In genomic region chr15:89442486-89443070, GRCm38 (mm10) we compare ENCODE assay signal across 18 mouse cellular contexts. TPM values are rescaled to one million over a fixed set of nuclear protein-coding genes. Genes with fewer than 3 reads are reported as not detected.
DNase-seq lines count a peak whose midpoint lies in the region; ATAC-seq and TF ChIP-seq lines count a peak whose summit lies in the region.
"Had no signal": no experiment of that assay in that cellular context is flagged by ENCODE, and none has a peak within 500 bp of the region (broad histone marks: within the 10 kb centered on the region; RNA-seq: fewer than 3 reads in every experiment).

No protein-coding gene starts in this region.

- H3K4me3 ChIP-seq in lung, embryonic 14.5 days (ENCODE audit: low read depth, low read length): no peak overlapping the region
- H3K4me3 ChIP-seq: forebrain, embryonic 15.5 days; limb, embryonic 15.5 days; stomach, embryonic 15.5 days had no signal

- H3K36me3 ChIP-seq in lung, embryonic 14.5 days (ENCODE audit: insufficient read depth): no peaks in the 10 kb centered on the region
- H3K36me3 ChIP-seq: forebrain, embryonic 15.5 days; limb, embryonic 15.5 days; stomach, embryonic 15.5 days had no signal

- H3K4me1 ChIP-seq in lung, embryonic 14.5 days (ENCODE audit: insufficient read depth): no peaks in the 10 kb centered on the region
- H3K4me1 ChIP-seq: forebrain, embryonic 15.5 days; limb, embryonic 15.5 days; stomach, embryonic 15.5 days had no signal

- no peak overlapping the region for H3K9ac ChIP-seq in lung, embryonic 14.5 days
- H3K9ac ChIP-seq: forebrain, embryonic 15.5 days; limb, embryonic 15.5 days; stomach, embryonic 15.5 days had no signal

- 33% methylated on average over 8 of the region's 8 CpGs for WGBS in lung, embryonic 14.5 days

- H3K27me3 ChIP-seq in lung, embryonic 14.5 days (ENCODE audit: insufficient read depth, low read length): no peaks in the 10 kb centered on the region
- H3K27me3 ChIP-seq: forebrain, embryonic 15.5 days; limb, embryonic 15.5 days; stomach, embryonic 15.5 days had no signal

- H3K27ac ChIP-seq in lung, embryonic 14.5 days (ENCODE audit: low read depth): no peak overlapping the region
- H3K27ac ChIP-seq: forebrain, embryonic 15.5 days; limb, embryonic 15.5 days; stomach, embryonic 15.5 days had no signal

- TF ChIP-seq CTCF in lung, embryonic 14.5 days (IDR thresholded peaks at IDR 0.05; ENCODE audit: low read depth): peak; percentile 16; the same call in 1 of the 2 replicates

- H3K9me3 ChIP-seq in lung, embryonic 14.5 days (ENCODE audit: low read depth, low read length): no peaks in the 10 kb centered on the region
- H3K9me3 ChIP-seq: forebrain, embryonic 15.5 days; limb, embryonic 15.5 days; stomach, embryonic 15.5 days had no signal

- peak; percentile 62; the same call in 1 of the 2 replicates for ATAC-seq in frontal cortex, adult (ENCODE audit: low TSS enrichment)
- ATAC-seq in lung, embryonic 14.5 days (ENCODE audit: insufficient read depth): no peak
- peak; percentile 46; the same call in 1 of the 2 replicates for ATAC-seq in megakaryocyte progenitor cell, adult 5-6 weeks (replicated peaks; ENCODE audit: poor library complexity)
- no peak for ATAC-seq in erythroblast, adult 5-6 weeks (replicated peaks; ENCODE audit: low FRiP score, poor library complexity, severe bottlenecking)
- ATAC-seq: forebrain, embryonic 15.5 days; inflammation-experienced regulatory T-cells, adult 6 months had no signal

- no peak for DNase-seq in frontal cortex, postnatal 25 days (ENCODE audit: low spot score in 2 of 2)
- DNase-seq in lung, embryonic 14.5 days: peak; percentile 37
- DNase-seq in lung, postnatal 36 days: no peak
- peak; percentile 56 for DNase-seq in NIH3T3 (ENCODE audit: low read depth)
- DNase-seq in layer of hippocampus, adult 9-10 months (ENCODE audit: low spot score): no peak
- DNase-seq: adrenal gland, postnatal 10 days; heart, adult 18-20 months; lung, postnatal 4 days; right cerebral cortex, postnatal 14 days had no signal

- H3K4me2 ChIP-seq in lung, embryonic 14.5 days: no peak overlapping the region
- H3K4me2 ChIP-seq: forebrain, embryonic 15.5 days; limb, embryonic 15.5 days; stomach, embryonic 15.5 days had no signal

RNA-seq across cellular contexts. Expression of gene Mapk8ip2, which starts 11.1 kb away (rescaled TPM):
- polyA plus RNA-seq in lung, embryonic 14.5 days (2014; fragmentation: Nextera tagmentation; extraction: Ambion mirVana): 0.57 and 0.60 TPM in 2 replicates
- total RNA-seq in megakaryocyte progenitor cell, adult 5-6 weeks (2015): not detected in 2 replicates
- total RNA-seq in megakaryocyte progenitor cell, adult 5-6 weeks (2017): not detected in 2 replicates
- 0.19 and 0.21 TPM in 2 replicates for total RNA-seq in erythroblast, adult 5-6 weeks (2015; ENCODE audit: low replicate concordance)
- 0.14 and 0.34 TPM in 2 replicates for total RNA-seq in erythroblast, adult 5-6 weeks (2017; ENCODE audit: low replicate concordance)
- total RNA-seq: common myeloid progenitor, adult 5-6 weeks had no signal

RNA-seq across cellular contexts. Expression of gene Chkb, which starts 12.9 kb away (rescaled TPM):
- polyA plus RNA-seq in lung, embryonic 14.5 days (2014; fragmentation: Nextera tagmentation; extraction: Ambion mirVana): 45.9 and 48.3 TPM in 2 replicates
- total RNA-seq in megakaryocyte progenitor cell, adult 5-6 weeks (2015): 36.0 and 45.7 TPM in 2 replicates
- total RNA-seq in megakaryocyte progenitor cell, adult 5-6 weeks (2017): 16.4 and 24.5 TPM in 2 replicates
- 82.0 and 92.2 TPM in 2 replicates for total RNA-seq in erythroblast, adult 5-6 weeks (2015; ENCODE audit: low replicate concordance)
- 28.6 and 30.9 TPM in 2 replicates for total RNA-seq in erythroblast, adult 5-6 weeks (2017; ENCODE audit: low replicate concordance)

RNA-seq across cellular contexts. Expression of gene Gm44502, which starts 13.1 kb away (rescaled TPM):
- 0.15 TPM in 1 of 2 replicates, not detected in the other for polyA plus RNA-seq in lung, embryonic 14.5 days (2014; fragmentation: Nextera tagmentation; extraction: Ambion mirVana)
- 1.1 TPM in 1 of 2 replicates, not detected in the other for total RNA-seq in megakaryocyte progenitor cell, adult 5-6 weeks (2015)
- total RNA-seq in megakaryocyte progenitor cell, adult 5-6 weeks (2017): 0.04 and 0.68 TPM in 2 replicates
- not detected in 2 replicates for total RNA-seq in erythroblast, adult 5-6 weeks (2015; ENCODE audit: low replicate concordance)
- 0.14 TPM in 1 of 2 replicates, not detected in the other for total RNA-seq in erythroblast, adult 5-6 weeks (2017; ENCODE audit: low replicate concordance)
- total RNA-seq: layer of hippocampus, postnatal 10 days had no signal
- polyA plus RNA-seq: forebrain, embryonic 15.5 days; limb, embryonic 15.5 days; stomach, embryonic 15.5 days had no signal

RNA-seq across cellular contexts. Expression of gene C730034F03Rik, which starts 13.2 kb away (rescaled TPM):
- polyA plus RNA-seq in lung, embryonic 14.5 days (2014; fragmentation: Nextera tagmentation; extraction: Ambion mirVana): 1.9 and 3.0 TPM in 2 replicates
- total RNA-seq in megakaryocyte progenitor cell, adult 5-6 weeks (2015): 0.98 and 3.6 TPM in 2 replicates
- 3.7 and 5.5 TPM in 2 replicates for total RNA-seq in megakaryocyte progenitor cell, adult 5-6 weeks (2017)
- total RNA-seq in erythroblast, adult 5-6 weeks (2015; ENCODE audit: low replicate concordance): 0.58 and 1.0 TPM in 2 replicates
- total RNA-seq in erythroblast, adult 5-6 weeks (2017; ENCODE audit: low replicate concordance): 1.4 and 5.3 TPM in 2 replicates

RNA-seq across cellular contexts. Expression of gene Cpt1b, which starts 16.9 kb away (rescaled TPM):
- 0.54 and 2.3 TPM in 2 replicates for polyA plus RNA-seq in lung, embryonic 14.5 days (2014; fragmentation: Nextera tagmentation; extraction: Ambion mirVana)
- total RNA-seq in megakaryocyte progenitor cell, adult 5-6 weeks (2015): 1.5 and 1.9 TPM in 2 replicates
- total RNA-seq in megakaryocyte progenitor cell, adult 5-6 weeks (2017): 2.3 and 2.5 TPM in 2 replicates
- total RNA-seq in erythroblast, adult 5-6 weeks (2015; ENCODE audit: low replicate concordance): 2.1 and 6.9 TPM in 2 replicates
- total RNA-seq in erythroblast, adult 5-6 weeks (2017; ENCODE audit: low replicate concordance): 0.84 and 4.4 TPM in 2 replicates

Comparison
In these comparisons a context has a peak if more than half of its experiments do, and no peak if none do; other contexts are left out.
1. DNase-seq: peak in lung, embryonic 14.5 days (single experiment) and NIH3T3 (single experiment); none in frontal cortex, postnatal 25 days (0 of 2), lung, postnatal 36 days (single experiment) and layer of hippocampus, adult 9-10 months (single experiment).
2. ATAC-seq: peak in frontal cortex, adult (single experiment) and megakaryocyte progenitor cell, adult 5-6 weeks (single experiment); none in lung, embryonic 14.5 days (single experiment) and erythroblast, adult 5-6 weeks (single experiment).